Mouse (Mus musculus): ENCODE results near the gene Etfbkmt. TPM values are rescaled to one million over a fixed set of nuclear protein-coding genes. Genes with fewer than 3 reads are reported as not detected.

Etfbkmt gene
- 34.2 TPM for polyA plus RNA-seq (2014; fragmentation: Illumina TruSeq; extraction: RNeasy Lipid Tissue Mini Kit (QIAGEN cat#74804); ENCODE audit: low read depth, low replicate concordance)

DNA sequence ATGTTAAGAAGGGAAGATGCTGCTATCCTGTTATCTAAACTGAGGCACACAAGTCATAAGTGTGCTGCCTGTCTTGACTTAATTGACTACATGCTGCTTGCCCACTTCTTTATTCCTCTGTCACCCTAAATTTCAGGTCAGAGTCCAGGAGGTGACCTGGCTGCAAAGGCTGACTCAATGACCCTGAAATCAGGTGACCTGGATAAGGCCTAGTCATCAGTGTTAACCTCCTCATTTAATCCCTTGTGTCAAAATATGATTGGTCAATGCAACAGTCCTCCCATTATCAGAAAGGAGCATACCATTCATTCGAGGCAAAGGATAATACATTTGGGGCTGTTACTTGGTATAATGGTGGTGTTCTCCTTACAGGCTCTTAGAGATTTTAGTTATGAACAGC is at the start of gene Etfbkmt:
Gene Etfbkmt (plus strand): TSS at position 379 of the 400 bp plus-strand sequence.

GRCm38 (mm10) chr6:149101076-149101942 is 38.3 kb upstream of the Etfbkmt start, which contains the start of gene Dennd5b:
Gene Dennd5b (minus strand): TSS chr6:149101680.

DNA sequence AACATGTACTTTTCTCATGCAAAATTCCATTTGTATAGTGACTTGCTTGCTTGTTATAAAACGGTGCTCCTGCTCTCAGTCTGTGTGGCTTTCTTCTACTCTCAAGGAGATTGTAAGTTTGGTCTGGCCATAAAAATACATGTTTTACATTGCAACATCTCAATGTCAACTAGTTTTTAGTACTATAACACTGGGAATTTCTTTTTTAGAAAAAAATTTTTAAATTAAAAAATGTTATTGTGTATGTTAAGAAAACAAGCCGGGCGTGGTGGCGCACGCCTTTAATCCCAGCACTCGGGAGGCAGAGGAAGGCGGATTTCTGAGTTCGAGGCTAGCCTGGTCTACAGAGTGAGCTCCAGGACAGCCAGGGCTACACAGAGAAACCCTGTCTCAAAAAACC is 9.8 kb upstream of the Etfbkmt start, which contains the start of gene Gm10203:
Gene Gm10203 (plus strand): TSS at position 301 of the 400 bp plus-strand sequence.

GRCm38 (mm10) chr6:149188041-149188924 is 48.6 kb downstream of the Etfbkmt start, which contains the start of gene Amn1:
Gene Amn1 (minus strand): TSS chr6:149188712.

Other genes starting within 250 kb of the Etfbkmt start
- gene Caprin2, start 243.6 kb upstream of the Etfbkmt start, polyA plus RNA-seq (2014; fragmentation: Illumina TruSeq; extraction: RNeasy Lipid Tissue Mini Kit (QIAGEN cat#74804); ENCODE audit: low read depth, low replicate concordance): 24.3 TPM
- gene Sinhcaf, start 193.4 kb upstream of the Etfbkmt start, polyA plus RNA-seq (2014; fragmentation: Illumina TruSeq; extraction: RNeasy Lipid Tissue Mini Kit (QIAGEN cat#74804); ENCODE audit: low read depth, low replicate concordance): 50.1 TPM
- 17.6 TPM for gene Dennd5b, start 38.2 kb upstream of the Etfbkmt start, polyA plus RNA-seq (2014; fragmentation: Illumina TruSeq; extraction: RNeasy Lipid Tissue Mini Kit (QIAGEN cat#74804); ENCODE audit: low read depth, low replicate concordance)
- gene Gm10203, start 9.7 kb upstream of the Etfbkmt start, polyA plus RNA-seq (2014; fragmentation: Illumina TruSeq; extraction: RNeasy Lipid Tissue Mini Kit (QIAGEN cat#74804); ENCODE audit: low read depth, low replicate concordance): not detected
- 43.4 TPM for gene Amn1, start 48.9 kb downstream of the Etfbkmt start, polyA plus RNA-seq (2014; fragmentation: Illumina TruSeq; extraction: RNeasy Lipid Tissue Mini Kit (QIAGEN cat#74804); ENCODE audit: low read depth, low replicate concordance)
- gene Resf1, start 169.6 kb downstream of the Etfbkmt start, polyA plus RNA-seq (2014; fragmentation: Illumina TruSeq; extraction: RNeasy Lipid Tissue Mini Kit (QIAGEN cat#74804); ENCODE audit: low read depth, low replicate concordance): 71.1 TPM

All from adrenal gland, adult 10 weeks (tissue).